Mouse (Mus musculus): ENCODE data around the gene Cnnm3.

GRCm38 (mm10) chr1:36567818-36568603 is 56.3 kb downstream of the Cnnm3 start:
- TF ChIP-seq CTCF (conservative IDR thresholded peaks at IDR 0.05; ENCODE audit: low read length) (no peak), NANOG (IDR thresholded peaks at IDR 0.05; ENCODE audit: borderline replicate concordance, low read length) (no peak)
